Mouse (Mus musculus) bone marrow, adult 2 months (tissue): ENCODE measurements around the gene Iqcf4.

ENCODE experiments used
- CTCF ChIP-seq: fragments of 200-500 bp; IDR thresholded peaks from 2 replicates; pipeline ENCODE4 v1.5.1; 2011; ENCODE audit warnings: low read length, control low read depth; ENCODE audit not compliant: control insufficient read depth, insufficient read depth
- POLR2A ChIP-seq: fragments of 200-500 bp; IDR thresholded peaks from 2 replicates; pipeline ENCODE4 v1.6.1; 2011; ENCODE audit warnings: low read depth, mild to moderate bottlenecking, control low read depth, low read length, borderline replicate concordance; ENCODE audit not compliant: control insufficient read depth

- TF ChIP-seq POLR2A: no peak
- no peak for TF ChIP-seq CTCF
Observed at GRCm38 (mm10) chr9:106610727-106611126, 39.9 kb upstream of the Iqcf4 start.
